Mouse (Mus musculus) left cerebral cortex, adult 18-20 months (tissue): Measurements from ENCODE around the gene Slc16a9. TPM values are rescaled to one million over a fixed set of nuclear protein-coding genes. Genes with fewer than 3 reads are reported as not detected.

Experiments
- DNase-seq, 2 experiments: peaks; one replicate each; pipeline ENCODE4 v3.0.0; 2021 to 2022; ENCODE audit warnings: low spot score in 2 of 2, mixed read lengths in 1 of 2
- total RNA-seq, 2 experiments: library from RNA; stranded (reverse); gene quantifications; 2 replicates each; pipeline ENCODE4 v1.2.3; 2021

Gene Slc16a9
- total RNA-seq, 2 experiments from 2014 or later, result 1.4 to 2.2 TPM

DNA sequence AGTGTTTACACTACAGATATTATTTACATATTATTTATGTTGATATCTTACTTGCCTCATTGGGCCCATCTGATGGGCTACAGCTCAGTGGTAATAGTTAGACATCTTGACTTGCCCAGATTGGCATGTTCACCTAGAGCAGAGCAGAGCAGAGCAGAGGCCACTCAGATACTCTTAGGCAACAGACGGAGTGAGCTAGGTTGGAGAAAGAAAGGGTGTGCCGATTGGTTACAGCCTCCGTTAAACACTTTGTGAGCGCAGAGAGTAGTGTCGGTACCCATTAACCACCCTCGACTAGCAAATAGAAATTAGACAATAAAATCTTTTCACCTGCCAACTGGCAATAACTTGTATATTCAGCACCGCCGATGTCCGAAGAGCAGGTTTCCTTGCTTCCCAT, 1.2 kb downstream of the Slc16a9 start:
- DNase-seq, result no peak

DNA sequence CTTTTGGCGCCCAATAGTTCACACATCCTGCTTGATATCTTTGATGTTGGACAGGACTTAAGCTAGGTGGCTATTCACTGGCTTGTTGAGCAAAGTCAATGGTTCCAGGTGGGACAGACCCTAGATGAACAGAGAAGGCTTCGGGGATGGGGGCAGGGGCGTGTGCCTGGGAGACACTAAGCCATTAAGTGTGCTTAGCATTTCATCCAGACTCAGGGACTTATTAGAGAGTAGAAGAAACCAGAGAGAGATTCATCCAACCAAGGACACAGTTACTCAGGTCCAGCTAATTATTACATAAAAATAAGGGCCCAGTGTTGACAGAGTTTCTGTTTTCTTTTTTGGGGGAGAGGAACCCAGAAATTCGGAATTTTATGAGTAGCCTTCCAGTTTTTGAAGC, 5.5 kb downstream of the Slc16a9 start:
- no peak for DNase-seq

DNA sequence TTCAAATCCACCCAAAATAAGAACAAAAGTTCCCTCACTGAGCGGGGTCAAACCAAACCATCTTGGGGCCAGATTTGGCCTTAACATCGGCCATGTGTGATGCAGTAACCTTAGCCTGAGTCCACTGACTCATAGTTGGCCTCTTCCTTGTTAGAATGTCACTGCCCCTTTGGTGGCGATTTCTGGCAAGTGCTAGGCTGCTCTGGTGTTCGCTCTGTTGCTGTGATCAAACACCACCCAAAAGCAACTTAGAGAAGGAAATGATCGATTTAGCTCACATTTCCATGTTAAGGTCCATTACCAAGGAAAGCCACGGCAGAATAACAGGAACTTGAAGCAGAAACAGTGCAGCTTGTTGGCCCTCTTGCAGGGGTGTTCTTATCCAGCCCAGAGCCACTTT, 5.9 kb downstream of the Slc16a9 start:
- no peak for DNase-seq

DNA sequence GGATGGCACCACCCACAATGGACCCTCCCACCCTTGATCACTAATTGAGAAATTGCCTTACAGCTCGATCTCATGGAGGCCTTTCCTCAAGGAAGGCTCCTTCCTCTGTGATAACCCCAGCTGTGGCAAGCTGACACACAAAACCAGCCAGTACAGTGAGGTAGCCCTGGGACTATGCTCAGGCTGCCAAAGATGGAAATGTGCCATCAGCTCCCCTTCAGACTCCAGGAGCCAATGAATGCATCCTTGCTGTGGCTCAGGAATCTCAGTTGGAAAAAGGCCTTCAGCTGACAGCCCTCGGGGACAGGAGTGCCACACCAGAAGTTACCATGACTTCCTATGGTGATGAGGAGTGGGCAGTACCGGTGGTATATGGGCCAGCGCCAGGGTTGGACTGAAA, 9.8 kb downstream of the Slc16a9 start:
- DNase-seq, result no peak

DNA sequence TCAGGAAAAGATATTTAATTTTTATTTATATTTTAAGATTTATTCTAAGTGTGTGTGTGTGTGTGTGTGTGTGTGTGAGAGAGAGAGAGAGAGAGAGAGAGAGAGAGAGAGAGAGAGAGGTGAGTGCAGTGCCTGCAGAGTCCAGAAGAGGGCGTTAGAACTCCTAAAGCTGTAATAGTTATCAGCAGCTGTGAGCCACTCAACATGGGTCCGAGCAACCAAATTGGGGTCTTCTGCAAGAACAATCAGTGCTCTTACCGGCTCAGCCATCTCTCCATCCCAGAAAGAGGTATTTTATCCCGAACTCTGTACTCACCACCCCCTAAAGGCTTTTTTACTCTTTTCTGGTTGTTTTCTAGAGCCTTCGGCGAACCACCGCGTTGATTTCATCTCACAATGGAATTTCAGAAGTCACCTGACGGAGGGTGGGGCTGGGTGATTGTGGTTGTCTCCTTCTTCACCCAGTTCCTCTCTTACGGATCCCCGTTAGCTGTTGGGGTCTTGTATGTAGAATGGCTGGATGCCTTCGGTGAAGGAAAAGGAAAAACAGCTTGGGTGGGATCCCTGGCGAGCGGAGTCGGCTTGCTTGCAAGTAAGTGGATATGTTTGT, 10.8 kb downstream of the Slc16a9 start:
- DNase-seq, result no peak

DNA sequence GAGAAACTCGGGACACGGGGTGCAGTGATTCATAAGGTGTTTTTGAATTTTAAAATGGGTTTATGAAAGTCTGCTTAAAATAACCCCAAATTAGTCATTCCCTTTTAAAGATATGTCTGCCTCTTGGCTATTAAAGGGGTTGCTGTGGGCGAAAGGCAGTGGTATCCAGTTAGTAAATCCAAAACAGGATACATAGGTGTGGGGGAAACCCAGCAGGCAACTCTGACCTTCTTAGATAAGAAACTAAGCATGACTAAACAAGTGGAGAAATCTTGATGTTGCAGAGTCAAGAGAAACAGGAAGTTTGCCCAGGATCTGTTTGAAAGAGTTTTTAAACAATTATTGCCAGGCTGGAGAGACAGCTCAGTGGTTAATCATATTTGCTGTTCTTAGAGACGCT, 12.1 kb downstream of the Slc16a9 start:
- no peak for DNase-seq

DNA sequence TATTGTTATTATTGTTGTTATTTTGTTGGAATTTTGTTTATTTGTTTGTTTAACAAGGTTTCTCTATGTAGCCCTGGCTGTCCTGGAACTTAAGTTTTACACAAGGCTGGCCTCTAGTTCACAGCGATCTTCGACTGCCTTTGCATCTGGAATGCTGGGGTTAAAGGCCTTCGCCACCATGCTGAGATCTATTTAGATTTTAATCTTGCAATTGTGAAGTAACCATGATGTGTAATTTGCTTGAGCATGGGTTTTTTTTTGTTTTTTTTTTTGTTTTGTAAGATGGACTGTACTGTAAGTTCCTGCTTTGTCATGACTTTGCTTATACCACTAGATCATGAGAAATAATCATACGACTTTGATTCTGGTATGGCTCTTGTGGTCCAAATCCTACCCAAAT, 16.0 kb downstream of the Slc16a9 start:
- DNase-seq, result no peak

DNA sequence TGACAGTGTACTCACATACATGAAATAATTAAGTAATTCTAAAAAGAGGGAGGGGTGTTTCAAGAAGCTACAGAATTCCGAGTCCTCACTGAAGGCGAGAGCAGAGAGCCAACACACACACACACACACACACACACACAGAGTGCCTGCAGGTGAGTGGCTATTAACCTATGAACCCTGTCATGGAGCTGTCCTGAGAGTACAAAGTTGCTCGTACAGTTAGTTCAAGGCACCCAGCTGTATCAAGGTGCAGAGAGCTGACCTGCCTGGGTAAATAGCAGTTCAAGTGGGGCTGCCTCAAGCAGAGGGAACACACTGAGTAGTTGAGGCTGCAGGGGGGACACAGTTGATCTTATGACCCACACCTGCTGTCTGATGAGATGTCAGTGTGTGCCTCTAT, 17.2 kb downstream of the Slc16a9 start:
- no peak for DNase-seq

DNA sequence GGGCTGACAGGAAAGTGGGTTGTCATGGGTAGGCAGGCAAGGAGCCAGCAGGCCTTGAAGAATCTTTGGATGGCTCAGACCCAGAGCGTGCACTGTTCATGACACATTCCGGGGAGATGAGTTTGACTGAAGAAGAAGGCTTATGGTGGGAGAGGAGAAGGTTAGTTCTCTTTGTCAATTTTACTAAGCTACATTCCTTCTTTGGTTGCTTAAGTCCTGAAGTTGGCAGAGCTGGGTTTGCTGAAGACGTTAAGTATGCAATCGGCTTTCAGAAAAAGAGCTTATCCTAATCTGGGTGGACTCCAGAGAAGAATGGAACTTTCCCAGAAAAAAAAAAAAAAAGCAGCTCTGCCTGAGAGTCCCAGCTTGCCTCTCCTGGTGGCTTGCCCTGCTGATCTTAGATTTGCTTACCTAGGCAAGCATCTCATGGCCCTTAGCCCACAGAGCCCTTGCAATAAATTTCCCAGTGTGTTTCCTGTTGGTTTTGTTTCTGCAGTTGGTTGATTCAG, 18.8 kb downstream of the Slc16a9 start:
- no peak for DNase-seq

DNA sequence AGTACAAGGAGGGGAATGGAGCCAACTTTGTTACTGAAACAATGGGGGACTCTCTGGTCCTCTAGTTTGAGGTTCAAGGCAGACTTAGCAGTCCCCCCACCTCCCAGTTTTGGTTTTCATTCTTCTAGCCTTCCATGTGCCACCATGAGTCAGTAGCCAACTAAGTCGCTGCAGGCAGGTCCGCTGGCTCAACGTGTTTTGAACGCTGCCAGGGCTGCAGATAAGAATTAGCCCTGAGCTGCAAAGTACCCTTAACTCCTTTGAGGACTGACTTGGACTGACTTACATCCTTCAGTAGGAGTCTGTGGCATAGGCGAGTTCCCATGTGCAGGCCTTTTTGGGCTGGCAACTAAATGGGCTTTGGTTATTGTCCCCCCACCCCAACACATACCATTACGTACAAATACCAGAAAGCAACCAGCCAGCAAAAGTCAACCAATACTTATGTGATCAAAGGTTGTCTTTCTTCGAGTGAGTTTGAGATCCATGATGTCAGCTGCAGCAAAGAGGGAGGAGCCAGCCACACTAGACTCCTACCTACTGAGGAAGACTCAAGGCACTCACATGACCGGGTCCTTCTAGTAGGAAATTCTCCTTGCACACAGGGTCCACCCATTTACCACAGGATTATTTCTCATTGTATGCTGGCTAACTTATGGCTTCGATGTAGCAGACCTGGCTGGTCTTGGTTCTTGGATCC, 19.6 kb downstream of the Slc16a9 start:
- no peak for DNase-seq

DNA sequence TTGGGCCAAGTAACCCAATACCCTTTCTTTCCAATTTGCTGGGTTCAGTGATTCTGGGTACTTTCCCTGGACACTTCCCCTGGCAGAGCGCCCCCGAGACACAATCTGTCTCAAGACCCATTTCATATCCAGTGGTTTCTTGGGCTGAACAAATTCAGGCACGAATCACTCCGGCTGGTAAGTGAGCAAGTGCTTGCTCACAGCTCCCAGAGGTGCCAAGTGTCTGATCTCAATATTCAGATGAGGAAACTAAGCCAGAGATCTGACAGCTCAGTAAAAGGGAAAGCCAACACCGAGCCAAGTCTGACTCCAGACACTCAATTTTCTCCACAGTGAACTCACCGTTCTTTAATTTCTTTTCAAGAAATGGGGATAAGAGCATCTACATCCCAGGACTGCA, 21.6 kb downstream of the Slc16a9 start:
- peak in 1 of 2 experiments; percentile 11 for DNase-seq

DNA sequence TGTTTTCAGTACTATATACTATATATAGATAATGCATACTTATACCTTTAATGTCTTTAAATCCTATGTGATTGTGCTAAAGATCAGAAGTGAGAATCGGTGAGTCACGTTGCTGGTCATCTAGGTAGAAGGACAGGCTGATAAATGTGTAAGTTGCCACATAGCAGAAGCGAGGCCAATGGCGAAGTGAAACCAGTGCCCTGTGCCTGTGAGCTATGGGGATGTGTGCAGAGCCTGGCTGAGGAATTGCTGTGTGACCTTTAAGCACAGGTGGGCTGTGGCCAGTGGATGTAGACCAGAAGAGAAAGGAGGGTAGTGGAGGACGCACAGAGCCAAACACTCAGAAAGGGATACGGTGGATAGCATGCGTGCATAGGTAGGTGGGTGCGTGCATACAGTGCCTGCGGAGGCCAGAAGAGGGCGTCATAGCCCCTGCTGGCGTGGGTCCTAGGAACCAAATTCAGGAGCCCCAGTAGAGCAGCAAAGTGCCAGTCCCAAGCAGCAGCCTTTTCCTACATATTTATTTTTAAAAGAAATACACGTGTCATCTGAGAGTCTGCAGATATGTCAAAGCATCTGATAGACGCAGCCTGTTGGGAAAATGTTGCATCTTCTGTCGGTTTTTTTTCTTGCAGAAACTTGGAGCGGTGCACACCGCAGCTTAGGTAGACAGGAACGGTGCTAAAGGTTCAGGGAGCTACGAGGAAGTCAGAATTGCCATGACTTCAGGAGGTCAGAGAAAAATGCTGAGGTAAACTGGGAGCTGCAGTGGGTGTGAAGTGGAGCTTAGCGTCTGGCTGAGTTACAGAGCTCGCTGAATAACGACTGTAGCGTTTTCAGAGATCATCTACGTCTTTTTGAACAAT, 23.9 kb downstream of the Slc16a9 start:
- DNase-seq, result no peak

DNA sequence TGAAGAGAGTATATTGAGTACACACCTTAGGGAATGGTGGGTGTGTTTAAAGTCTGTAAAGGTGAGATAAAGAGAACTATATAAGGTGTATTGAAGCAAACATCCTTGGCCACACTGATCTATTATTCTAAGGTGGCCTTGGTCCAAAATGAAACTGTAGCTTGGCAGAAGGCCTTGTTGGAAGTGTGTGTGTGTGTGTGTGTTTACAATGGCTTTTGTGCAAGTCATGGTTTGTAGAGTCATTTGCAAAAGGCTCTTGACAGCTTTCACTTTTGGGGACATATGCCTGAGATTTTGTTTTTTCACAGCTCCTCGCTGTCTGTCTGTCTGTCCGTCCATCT, 24.5 kb downstream of the Slc16a9 start:
- no peak for DNase-seq

DNA sequence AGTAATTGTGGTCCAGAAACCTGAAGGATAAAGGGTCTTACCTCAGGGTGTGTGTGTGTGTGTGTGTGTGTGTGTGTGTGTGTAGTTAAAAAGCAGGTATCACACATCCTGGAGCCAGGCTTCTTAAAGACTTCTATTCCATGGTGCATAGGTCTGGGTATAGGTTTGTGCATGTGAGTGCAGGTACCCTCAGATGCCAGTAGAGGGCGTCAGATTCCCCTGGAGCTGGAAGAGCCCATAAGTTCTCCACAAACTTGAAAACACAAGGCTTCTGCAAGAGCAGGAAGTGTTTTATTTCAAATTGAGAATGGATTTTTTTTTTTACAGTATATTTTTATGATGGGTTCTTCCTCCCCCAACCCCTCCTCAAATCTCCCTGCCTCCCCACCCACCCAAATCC, 31.8 kb downstream of the Slc16a9 start:
- DNase-seq, result no peak

DNA sequence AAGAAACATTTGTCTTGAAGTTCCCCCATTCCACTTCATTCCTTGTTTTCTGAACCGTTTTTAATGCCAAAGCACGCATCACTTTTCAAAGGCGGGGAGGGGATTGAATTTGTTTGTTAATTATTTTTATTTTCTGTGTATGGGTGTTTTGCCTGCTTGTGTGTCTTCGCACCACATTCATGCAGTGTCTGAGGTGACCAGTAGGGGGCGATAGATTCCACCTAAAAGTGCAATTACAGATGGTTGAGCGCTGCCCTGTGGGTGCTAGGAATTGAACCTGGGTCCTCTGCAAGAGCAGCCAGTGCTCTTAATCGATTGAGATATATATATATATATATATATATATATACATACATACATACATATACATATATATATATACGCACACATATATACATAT, 34.4 kb downstream of the Slc16a9 start:
- DNase-seq, result no peak

DNA sequence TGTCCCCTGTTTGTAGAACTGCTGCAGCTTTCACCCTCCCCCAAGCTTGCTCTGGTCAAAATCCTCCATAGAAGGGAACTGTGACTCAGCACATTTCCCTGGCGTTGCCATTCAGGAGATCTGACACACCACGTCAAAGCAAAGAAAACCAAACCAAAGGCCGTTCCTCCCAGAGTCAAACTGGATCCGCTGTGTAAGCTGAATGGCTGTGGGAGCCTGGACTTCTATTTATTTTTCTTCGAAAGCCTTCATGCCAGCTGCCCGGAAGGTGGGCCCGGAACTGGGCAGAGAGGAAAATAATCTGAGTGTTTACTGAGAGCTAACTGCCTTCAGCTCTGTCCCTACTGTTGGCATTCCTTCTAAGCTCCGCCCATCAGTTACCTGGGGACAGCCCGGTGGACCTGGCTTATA, 42.9 kb downstream of the Slc16a9 start:
- DNase-seq, result peak in 1 of 2 experiments; percentile 10

DNA sequence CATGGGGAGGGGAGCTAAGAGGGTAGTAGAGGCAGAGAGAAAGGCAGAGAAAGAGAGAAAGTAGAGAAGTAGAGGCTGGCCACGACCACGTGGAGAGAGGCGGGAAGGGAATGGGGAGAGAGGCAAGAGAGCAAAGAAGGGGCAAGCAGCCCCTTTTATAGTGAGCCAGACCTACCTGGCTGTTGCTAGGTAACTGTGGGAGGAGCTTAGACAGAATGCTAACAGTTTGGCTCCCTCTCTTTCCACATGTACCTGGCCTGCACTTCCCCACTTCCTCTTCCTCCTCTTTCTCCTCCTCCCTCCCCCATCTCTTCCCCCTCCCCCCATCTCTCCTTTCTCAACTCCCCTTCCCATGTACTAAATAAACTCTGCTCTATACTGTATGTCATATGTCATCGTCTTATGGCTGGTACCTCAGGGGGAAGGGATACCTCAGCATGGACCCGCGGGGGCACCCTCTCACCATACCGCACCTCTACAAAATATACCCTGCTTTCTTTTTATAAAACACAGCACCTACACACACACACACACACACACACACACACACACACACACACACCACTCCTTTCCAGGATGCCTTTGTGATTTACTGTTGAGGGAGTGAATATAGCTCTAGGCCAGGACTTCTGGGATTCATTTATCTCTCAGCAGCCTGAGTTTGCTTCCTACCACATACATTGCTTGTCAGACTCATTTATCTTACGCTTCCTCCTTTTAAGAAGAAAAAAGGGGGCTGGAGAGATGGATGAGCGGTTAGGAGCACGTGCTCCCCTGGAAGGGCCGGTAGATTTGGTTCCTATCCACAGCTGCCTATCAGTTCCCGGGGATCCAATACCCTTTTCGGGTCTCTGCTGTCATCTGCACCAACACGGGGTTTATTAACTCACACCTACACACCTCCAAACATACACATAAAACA, 43.8 kb downstream of the Slc16a9 start:
- DNase-seq, result no peak

DNA sequence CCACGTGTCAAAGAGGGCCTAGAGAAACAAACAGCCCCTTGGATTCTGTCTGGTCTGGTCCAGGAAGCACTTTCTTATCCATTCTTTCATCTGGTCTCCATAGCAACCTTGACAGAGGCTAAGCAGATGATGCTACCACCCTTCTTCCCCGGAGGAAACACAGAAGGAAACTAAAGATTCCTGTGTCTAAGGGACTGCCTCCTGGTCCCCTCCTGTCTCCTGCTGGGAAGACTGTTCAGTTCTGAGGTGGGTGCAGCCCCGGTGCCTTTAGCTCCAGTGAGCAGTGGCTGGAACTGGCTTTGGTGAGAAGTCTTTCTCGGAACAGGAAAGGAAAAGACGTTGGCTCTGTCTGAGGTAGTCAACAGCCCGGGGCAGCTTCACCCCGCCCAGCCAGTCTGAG, 47.1 kb downstream of the Slc16a9 start:
- DNase-seq, result no peak

DNA sequence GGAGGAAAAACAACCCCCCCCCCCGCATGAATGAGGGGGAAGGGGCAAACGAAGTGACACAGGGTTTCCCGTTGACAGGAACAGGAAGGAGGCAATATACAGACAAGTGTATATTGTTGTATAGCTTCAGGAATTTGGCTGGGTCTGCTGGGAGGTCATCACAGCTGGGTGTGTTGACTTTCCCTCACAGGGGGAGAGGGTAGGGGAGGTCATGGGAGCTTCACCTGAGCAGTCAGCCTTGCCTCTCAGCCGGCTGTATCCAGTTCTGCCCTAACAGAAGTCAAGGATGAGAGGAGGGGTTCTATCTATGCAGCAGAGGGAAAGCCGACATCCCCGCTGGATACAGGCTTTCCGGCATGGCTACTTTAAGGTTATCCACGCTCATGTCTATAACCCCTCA, 49.2 kb downstream of the Slc16a9 start:
- no peak for DNase-seq

DNA sequence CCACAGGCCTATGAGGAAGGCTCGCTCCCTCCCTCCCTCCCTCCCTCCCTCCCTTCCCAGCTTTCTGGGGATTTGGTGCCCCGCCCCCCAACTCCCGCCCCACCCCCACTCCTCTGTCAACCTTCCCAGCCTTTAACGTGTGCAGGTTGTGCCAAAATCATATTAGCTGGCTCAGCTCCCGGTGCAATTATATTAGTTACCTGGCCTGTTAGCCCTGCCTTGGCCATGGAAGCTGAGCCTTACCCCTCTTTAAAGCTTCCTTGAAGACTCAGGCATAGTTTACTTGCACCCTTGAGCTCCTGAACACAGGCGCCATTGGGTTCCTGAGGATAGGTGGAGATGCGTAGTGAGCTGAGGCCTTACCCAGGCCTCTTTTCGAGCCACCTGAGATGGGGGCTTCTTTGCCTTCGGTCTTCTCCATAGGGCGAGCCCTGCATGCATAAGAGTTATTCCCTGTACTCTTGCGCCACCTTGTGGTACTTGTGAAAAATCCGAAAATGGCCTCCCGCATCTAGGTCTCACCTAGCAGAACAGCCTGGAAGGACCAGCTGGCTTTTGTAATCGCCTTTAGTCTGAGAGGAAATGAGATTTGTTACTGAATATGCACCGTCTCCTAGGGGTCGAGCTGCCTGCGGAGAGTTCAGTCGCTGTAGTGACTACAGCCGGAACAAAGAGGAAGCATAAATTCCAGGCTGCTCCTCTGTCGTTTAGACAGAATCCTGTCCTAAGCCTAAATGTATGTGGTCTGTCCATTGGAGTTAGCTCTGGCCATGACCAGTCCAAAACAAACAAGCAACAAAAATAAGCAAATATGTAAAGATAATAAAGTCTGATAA, 51.8 kb downstream of the Slc16a9 start:
- peak; percentile 74 to 79 for DNase-seq
